Mouse (Mus musculus): Measurements from ENCODE around the gene Abhd8.

DNA sequence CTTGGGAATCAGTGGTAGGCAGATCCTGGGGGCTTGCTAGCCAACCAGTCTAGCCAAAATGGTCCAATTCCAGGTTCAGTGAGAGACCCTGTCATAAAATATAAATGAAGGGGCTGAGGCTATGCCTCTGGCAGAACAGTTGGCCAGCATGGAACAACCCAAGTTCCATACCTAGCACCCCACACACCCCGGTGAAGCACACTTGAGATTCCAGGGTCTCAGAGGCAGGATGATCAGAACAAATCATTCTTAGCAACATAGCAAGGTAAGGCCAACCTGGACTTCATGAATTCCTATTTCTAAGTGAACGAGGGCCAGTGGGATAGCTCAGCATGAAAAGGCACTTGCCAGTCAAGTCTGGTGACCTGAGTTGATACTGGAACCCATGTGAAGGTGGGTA is 3.7 kb upstream of the Abhd8 start:
- no peak for TF ChIP-seq CTCF (IDR thresholded peaks at IDR 0.05; ENCODE audit: low read depth, low read length)
- no peak for TF ChIP-seq GATA2 (IDR thresholded peaks at IDR 0.05; ENCODE audit: borderline replicate concordance, low read depth, low read length)

All from G1E (cell line).